Mouse (Mus musculus) left cerebral cortex, adult 8-10 months (tissue): ENCODE results near the gene Gm37240. TPM values are rescaled to one million over a fixed set of nuclear protein-coding genes. Genes with fewer than 3 reads are reported as not detected.

Experiments used
- DNase-seq, 2 experiments: peaks; one replicate each; pipeline ENCODE4 v3.0.0; 2022; ENCODE audit warnings: low spot score in 2 of 2
- total RNA-seq, 4 experiments: library from RNA; stranded (reverse); gene quantifications; 2 replicates each; pipeline ENCODE4 v1.2.4; 2022

Gene Gm37240
- total RNA-seq, 4 experiments from 2014 or later, result 0.50 to 4.0 (median 1.1) TPM; not detected in 1

- no peak for DNase-seq
These were observed 203.7 kb downstream of the Gm37240 start for GRCm38 (mm10) chr3:85683618-85684017.

DNA sequence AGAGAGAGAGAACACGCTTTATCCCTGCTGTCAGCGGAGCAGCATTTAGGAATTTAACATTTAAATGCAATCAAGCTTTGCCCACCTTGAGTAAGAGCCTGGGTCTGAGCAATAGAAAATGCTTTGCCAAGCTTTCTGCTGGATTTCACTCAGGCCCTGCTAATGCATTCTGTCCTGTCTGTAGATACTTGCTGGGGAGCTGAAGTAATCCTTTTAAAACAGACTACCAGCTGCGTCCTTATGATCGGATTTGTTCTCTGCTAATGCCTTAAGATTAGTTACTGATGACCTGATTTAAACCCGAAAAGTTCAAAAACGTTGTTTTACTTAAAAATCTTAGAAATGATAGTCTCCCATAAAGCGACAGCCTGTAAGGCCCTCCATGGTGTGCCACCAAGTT, 206.2 kb downstream of the Gm37240 start:
- DNase-seq, result no peak

- no peak for DNase-seq
These were observed 207.4 kb downstream of the Gm37240 start for GRCm38 (mm10) chr3:85679960-85680359.

- no peak for DNase-seq
These were observed 207.9 kb downstream of the Gm37240 start for GRCm38 (mm10) chr3:85679312-85679933.

- DNase-seq, result no peak
These were observed 209.4 kb downstream of the Gm37240 start for GRCm38 (mm10) chr3:85677952-85678351.

- DNase-seq, result no peak
These were observed 210.2 kb downstream of the Gm37240 start for GRCm38 (mm10) chr3:85677133-85677532.

GRCm38 (mm10) chr3:85669844-85670243, 217.5 kb downstream of the Gm37240 start:
- DNase-seq, result no peak

DNA sequence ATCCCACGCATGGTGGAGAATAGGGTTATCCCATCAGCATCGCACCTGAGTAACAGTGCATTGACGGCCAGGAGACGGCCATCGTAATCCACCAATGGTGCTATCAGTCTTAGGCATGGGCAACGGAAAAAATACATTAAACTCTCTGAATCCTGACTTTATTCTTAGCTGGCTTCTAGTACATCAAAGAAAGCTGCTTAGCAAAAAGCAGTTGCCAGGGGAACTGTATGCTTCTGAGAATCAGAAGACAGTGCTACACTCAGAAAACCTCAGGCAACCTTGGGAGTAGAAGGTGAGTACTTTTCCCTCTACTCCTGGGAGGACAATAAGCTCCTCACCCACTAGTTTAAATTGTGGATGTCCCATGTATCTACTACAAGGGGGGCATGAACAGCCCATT, 219.6 kb downstream of the Gm37240 start:
- DNase-seq, result no peak

- no peak for DNase-seq
These were observed 220.6 kb downstream of the Gm37240 start for GRCm38 (mm10) chr3:85666736-85667135.

DNA sequence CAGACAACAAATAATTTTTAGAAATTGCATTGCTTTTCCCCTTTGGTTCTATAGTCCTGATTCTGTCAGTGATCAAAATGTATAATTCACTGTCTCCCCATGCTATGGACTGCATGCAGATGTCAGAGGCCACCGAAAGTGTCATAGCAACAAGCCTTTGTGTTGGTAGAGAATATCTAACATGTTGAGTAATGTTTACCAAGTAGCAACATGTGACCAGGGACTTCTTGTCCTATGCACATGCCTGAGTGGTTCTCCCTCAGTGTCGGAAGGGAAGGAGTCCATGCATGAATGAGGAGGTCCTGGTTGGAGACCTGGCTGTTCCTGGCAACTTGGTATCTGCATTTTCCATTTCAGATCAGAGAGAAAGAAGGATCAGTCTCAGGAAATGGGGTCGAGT, 221.2 kb downstream of the Gm37240 start:
- DNase-seq, result no peak

- DNase-seq, result peak in 1 of 2 experiments; percentile 85
These were observed 222.6 kb downstream of the Gm37240 start for GRCm38 (mm10) chr3:85664591-85665171.

- DNase-seq, result no peak
These were observed 223.5 kb downstream of the Gm37240 start for GRCm38 (mm10) chr3:85663826-85664225.

DNA sequence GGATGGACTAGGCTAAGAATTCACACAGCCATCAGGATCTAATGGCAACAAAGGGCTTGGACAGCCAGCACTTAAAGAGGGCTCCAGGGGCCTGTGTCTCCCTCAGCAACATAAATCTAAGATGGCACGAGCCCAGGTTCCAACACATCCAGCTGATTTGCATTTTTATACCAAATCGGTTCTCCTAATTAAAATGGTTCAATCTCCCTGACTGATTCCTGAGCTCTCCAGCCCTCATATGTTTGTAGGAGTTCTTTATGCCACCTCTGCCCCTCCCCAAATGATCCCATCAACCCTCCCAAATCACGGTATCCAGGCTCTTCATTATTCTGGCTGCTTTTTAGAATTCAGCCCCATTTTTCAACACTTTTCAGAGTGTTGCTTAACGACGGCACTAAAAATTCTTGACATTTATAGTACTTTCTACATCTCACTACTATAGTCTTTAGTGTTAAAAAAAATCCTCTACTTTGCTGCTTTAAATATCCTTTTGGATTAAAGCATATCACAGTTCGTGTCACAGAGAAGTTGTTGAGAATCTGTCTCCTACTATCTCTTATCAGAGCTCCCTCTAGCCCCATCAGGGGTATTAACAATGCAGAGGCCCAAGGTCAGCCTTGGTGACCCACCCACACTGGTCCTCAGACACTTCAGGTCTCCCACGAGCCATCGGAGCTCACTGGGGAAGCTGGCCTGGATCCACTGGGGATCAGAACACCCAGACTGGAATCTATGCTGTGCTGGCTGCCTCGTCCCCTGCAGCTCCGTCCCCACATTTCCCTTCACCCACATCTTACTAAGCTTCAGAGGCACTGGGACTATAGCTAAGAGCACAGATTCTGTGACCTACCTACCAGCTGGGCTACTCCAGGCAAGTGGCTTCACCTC, 225.1 kb downstream of the Gm37240 start:
- DNase-seq, result peak in 1 of 2 experiments; percentile 50

GRCm38 (mm10) chr3:85659681-85660080, 227.6 kb downstream of the Gm37240 start:
- DNase-seq, result no peak

GRCm38 (mm10) chr3:85655538-85655937, 231.8 kb downstream of the Gm37240 start:
- no peak for DNase-seq

DNA sequence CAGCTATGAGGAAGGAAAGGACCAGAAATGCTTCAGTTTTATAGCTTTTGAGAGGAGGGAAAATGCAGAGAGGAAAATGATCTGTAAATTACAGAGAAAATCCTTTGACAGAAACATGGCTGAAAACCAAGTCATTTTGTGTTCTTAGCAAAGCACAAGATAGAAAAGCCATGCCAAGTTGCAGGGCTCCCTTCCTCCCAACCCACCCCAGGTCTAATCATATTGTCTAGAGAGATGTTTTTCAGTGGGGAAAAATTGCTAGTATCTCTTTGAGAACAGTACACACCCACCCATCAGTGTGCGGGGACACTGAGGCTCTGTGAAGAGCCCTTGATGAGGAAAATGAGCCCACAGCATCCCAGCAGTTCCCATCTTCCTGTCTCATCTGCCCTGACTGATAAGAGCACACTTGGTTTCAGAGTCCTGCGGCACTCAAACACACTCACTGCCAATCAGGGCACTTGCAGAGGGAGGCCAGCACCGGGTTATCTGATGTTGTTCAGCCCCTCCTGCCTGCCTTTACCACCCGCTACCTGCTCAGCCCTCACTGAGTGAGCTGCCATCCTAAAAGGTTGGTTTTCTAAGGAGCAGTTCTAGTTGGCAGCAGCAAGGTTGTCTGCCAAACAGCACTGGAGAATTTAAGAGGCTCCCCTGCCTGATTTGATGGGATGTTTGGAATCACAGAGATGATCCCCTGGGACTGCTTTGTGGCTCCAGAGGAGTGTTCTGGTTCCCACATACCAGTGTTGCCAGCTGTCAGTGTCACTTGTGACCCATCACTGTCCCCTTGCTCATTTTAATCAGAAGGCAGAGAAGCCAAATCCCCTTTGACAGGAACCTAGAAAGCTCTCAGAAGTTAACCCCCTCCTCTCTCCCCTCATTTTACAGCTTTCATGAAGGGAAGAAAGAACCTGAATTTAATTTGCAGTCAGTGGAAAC, 234.3 kb downstream of the Gm37240 start:
- no peak for DNase-seq

DNA sequence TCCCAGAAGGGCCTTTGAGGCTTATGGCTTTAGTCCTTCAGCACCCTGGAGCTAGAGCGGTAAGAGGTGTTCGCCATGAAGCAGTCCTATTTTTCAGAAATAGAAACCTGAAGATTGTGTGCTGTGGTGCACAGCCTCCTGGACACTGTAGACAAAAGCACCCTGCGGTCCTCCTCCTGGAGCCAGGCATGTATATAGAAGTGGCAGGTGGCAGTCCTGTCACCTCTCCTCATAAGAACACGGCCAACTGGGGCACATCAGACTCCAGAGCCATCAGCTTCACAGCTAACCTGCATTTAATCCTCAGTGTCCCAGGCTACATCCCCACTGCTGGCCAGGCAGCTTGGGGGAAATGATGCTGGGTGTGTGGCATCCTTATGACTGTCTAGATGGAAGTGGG, 238.1 kb downstream of the Gm37240 start:
- DNase-seq, result no peak

GRCm38 (mm10) chr3:85645517-85646004, 241.8 kb downstream of the Gm37240 start:
- DNase-seq, result no peak

GRCm38 (mm10) chr3:85644814-85645213, 242.5 kb downstream of the Gm37240 start:
- DNase-seq, result no peak

GRCm38 (mm10) chr3:85641751-85642150, 245.6 kb downstream of the Gm37240 start:
- no peak for DNase-seq
